Mouse (Mus musculus) midbrain, postnatal 0 days (tissue): Measurements from ENCODE around the gene Samd14. TPM values are rescaled to one million over a fixed set of nuclear protein-coding genes. Genes with fewer than 3 reads are reported as not detected.

Source experiments
- ATAC-seq: fragments of 200-750 bp; cut with Nextera tagmentation; 2 replicates; pipeline ENCODE4 v1.8.0; 2017; ENCODE audit warnings: moderate number of reproducible peaks, mild to moderate bottlenecking, moderate TSS enrichment, moderate library complexity; ENCODE audit not compliant: low FRiP score
- DNase-seq: peaks from one replicate; pipeline ENCODE4 v3.0.0-alpha.2; 2015; ENCODE audit warnings: low spot score
- H3K27ac ChIP-seq: fragments of 300-500 bp; sonication (generic); 2 replicates; pipeline ENCODE4 v1.5.1; 2014; ENCODE audit warnings: low read depth, mild to moderate bottlenecking, low read length, mixed read lengths
- H3K27me3 ChIP-seq: fragments of 300-500 bp; sonication (generic); 2 replicates; pipeline ENCODE4 v1.6.1; 2014; ENCODE audit warnings: low read length, control low read depth, mixed read lengths; ENCODE audit not compliant: insufficient read depth
- H3K36me3 ChIP-seq: fragments of 300-500 bp; sonication (generic); 2 replicates; pipeline ENCODE4 v1.6.1; 2014; ENCODE audit warnings: low read length, control low read depth, mixed read lengths; ENCODE audit not compliant: insufficient read depth
- H3K4me1 ChIP-seq: fragments of 300-500 bp; sonication (generic); 2 replicates; pipeline ENCODE4 v1.6.1; 2014; ENCODE audit warnings: mild to moderate bottlenecking, control low read depth, antibody characterized with exemption, low read length, mixed read lengths; ENCODE audit not compliant: insufficient read depth
- H3K4me2 ChIP-seq: fragments of 300-500 bp; sonication (generic); 2 replicates; pipeline ENCODE4 v1.6.1; 2014; ENCODE audit warnings: low read depth, mild to moderate bottlenecking, low read length, mixed read lengths; ENCODE audit not compliant: poor library complexity, severe bottlenecking
- H3K4me3 ChIP-seq: fragments of 300-500 bp; sonication (generic); 2 replicates; pipeline ENCODE4 v1.5.1; 2014; ENCODE audit warnings: low read depth, mild to moderate bottlenecking, low read length, moderate library complexity
- H3K9ac ChIP-seq: fragments of 300-500 bp; sonication (generic); replicated peaks from 2 replicates; pipeline ENCODE4 v1.6.1; 2014; ENCODE audit warnings: mild to moderate bottlenecking, low read length, moderate library complexity, mixed read lengths; ENCODE audit not compliant: poor library complexity, severe bottlenecking
- H3K9me3 ChIP-seq: fragments of 300-500 bp; sonication (generic); 2 replicates; pipeline ENCODE4 v1.6.1; 2016; ENCODE audit warnings: low read length, control low read depth
- CTCF ChIP-seq: IDR thresholded peaks from 2 replicates; pipeline ENCODE4 v1.5.1; 2016; ENCODE audit warnings: antibody characterized with exemption, mild to moderate bottlenecking
- WGBS: fragments of 180-500 bp; shearing (Covaris S2); extraction: QIAGEN DNeasy Blood & Tissue Kit; methylation state at CpG from one replicate; pipeline ENCODE4 v1.1.7; 2014; 5-methylcytosine and 5-hydroxymethylcytosine counted together
- polyA plus RNA-seq: library from polyadenylated mRNA; unstranded; fragments of >200 nt; fragmentation: Nextera tagmentation; extraction: Ambion mirVana; gene quantifications from 2 replicates; pipeline ENCODE4 v1.2.1, GENCODE M21; 2015
- total RNA-seq: library from RNA; depleted of rRNA; stranded (reverse); fragments of >200 nt; gene quantifications from 2 replicates; pipeline ENCODE4 v1.2.3, GENCODE M21; 2014

Samd14 gene
- total and polyA plus RNA-seq, 2 experiments from 2014 or later: 158 to 243 TPM

GRCm38 (mm10) chr11:95001058-95001457 is 8.6 kb upstream of the Samd14 start:
- Histone ChIP-seq H3K9ac (no peak overlapping the region), H3K9me3 (no peaks in the 10 kb centered on the region), H3K4me2 (no peak overlapping the region), H3K27ac (peak overlapping the region; percentile 67), H3K4me1 (peaks cover 2% of the 10 kb centered on the region; the same call in 1 of the 2 replicates), H3K27me3 (no peaks in the 10 kb centered on the region), H3K4me3 (no peak overlapping the region), H3K36me3 (peaks cover 66% of the 10 kb centered on the region)
- ATAC-seq (peak; percentile 56; the same call in 1 of the 2 replicates), DNase-seq (peak; percentile 90)
- 2% methylated on average over 8 of the region's 8 CpGs for WGBS
- TF ChIP-seq CTCF: peak; percentile 92

GRCm38 (mm10) chr11:95001584-95002347 is 7.9 kb upstream of the Samd14 start:
- H3K9ac ChIP-seq: no peak overlapping the region
- WGBS: 83% methylated on average over 21 of the region's 21 CpGs
- no peak overlapping the region for H3K4me2 ChIP-seq
- TF ChIP-seq CTCF: no peak
- H3K9me3 ChIP-seq: no peaks in the 10 kb centered on the region
- no peak for ATAC-seq
- no peak overlapping the region for H3K27ac ChIP-seq
- peaks cover 5% of the 10 kb centered on the region; the same call in 1 of the 2 replicates for H3K4me1 ChIP-seq
- DNase-seq: no peak
- H3K4me3 ChIP-seq: no peak overlapping the region
- H3K36me3 ChIP-seq: peaks cover 59% of the 10 kb centered on the region
- H3K27me3 ChIP-seq: no peaks in the 10 kb centered on the region

- no peak overlapping the region for H3K9ac ChIP-seq
- ATAC-seq (no peak), DNase-seq (no peak)
- no peaks in the 10 kb centered on the region for H3K27me3 ChIP-seq
- 97% methylated on average over 8 of the region's 8 CpGs for WGBS
- TF ChIP-seq CTCF: no peak
- peaks cover 12% of the 10 kb centered on the region; the same call in 1 of the 2 replicates for H3K4me1 ChIP-seq
- H3K4me2 ChIP-seq: no peak overlapping the region
- no peak overlapping the region for H3K4me3 ChIP-seq
- no peak overlapping the region for H3K27ac ChIP-seq
- H3K9me3 ChIP-seq: no peaks in the 10 kb centered on the region
- H3K36me3 ChIP-seq: peaks cover 50% of the 10 kb centered on the region
These were observed 7.0 kb upstream of the Samd14 start for GRCm38 (mm10) chr11:95002705-95003104.

- Histone ChIP-seq H3K9me3 (no peaks in the 10 kb centered on the region), H3K27me3 (no peaks in the 10 kb centered on the region), H3K36me3 (peaks cover 41% of the 10 kb centered on the region), H3K27ac (0 out of 2 replicates have a peak overlapping the region, but pooled peaks have one; percentile 12), H3K9ac (no peak overlapping the region), H3K4me2 (no peak overlapping the region), H3K4me3 (no peak overlapping the region), H3K4me1 (peaks cover 19% of the 10 kb centered on the region; the same call in 1 of the 2 replicates)
- 83% methylated on average over 12 of the region's 12 CpGs for WGBS
- ATAC-seq: no peak
- TF ChIP-seq CTCF: no peak
- DNase-seq: no peak
These were observed 5.3 kb upstream of the Samd14 start for GRCm38 (mm10) chr11:95004136-95004936.

GRCm38 (mm10) chr11:95004937-95005198 is 4.8 kb upstream of the Samd14 start:
- Histone ChIP-seq H3K9ac (no peak overlapping the region), H3K4me2 (no peak overlapping the region), H3K27me3 (no peaks in the 10 kb centered on the region), H3K4me1 (peaks cover 19% of the 10 kb centered on the region; the same call in 1 of the 2 replicates), H3K36me3 (peaks cover 36% of the 10 kb centered on the region), H3K27ac (no peak overlapping the region), H3K9me3 (no peaks in the 10 kb centered on the region), H3K4me3 (no peak overlapping the region)
- DNase-seq (no peak), ATAC-seq (no peak)
- 57% methylated on average over 6 of the region's 6 CpGs for WGBS
- TF ChIP-seq CTCF: no peak

GRCm38 (mm10) chr11:95006038-95006437 is 3.6 kb upstream of the Samd14 start:
- peaks cover 19% of the 10 kb centered on the region; the same call in 1 of the 2 replicates for H3K4me1 ChIP-seq
- peak overlapping the region; percentile 71; the same call in 1 of the 2 replicates for H3K4me2 ChIP-seq
- 0 out of 2 replicates have a peak overlapping the region, but pooled peaks have one; percentile 30 for H3K9ac ChIP-seq
- no peak for ATAC-seq
- H3K36me3 ChIP-seq: peaks cover 33% of the 10 kb centered on the region
- 29% methylated on average over 4 of the region's 4 CpGs for WGBS
- no peaks in the 10 kb centered on the region for H3K27me3 ChIP-seq
- no peak for TF ChIP-seq CTCF
- DNase-seq: no peak
- no peak overlapping the region for H3K4me3 ChIP-seq
- H3K9me3 ChIP-seq: no peaks in the 10 kb centered on the region
- H3K27ac ChIP-seq: peak overlapping the region; percentile 71
